Mouse (Mus musculus): Measurements from ENCODE around the gene Zgpat.

DNA sequence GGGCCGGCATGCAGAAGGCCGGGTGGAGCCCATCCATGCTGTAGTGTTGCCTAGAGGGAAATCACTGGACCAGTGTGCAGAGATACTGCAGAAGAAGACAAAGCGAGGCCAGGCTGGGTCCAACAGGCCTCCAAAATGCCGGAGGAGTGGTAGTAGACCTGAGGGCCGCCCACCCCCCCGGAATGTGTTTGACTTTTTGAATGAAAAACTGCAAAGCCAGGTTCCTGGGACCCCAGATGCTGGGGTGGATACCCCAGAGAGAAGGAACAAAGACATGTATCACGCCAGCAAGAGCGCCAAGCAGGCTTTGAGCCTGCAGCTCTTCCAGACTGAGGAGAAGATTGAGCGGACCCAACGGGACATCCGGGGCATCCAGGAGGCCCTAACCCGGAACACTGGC lies 15.1 kb downstream of the Zgpat start, which contains the start of gene Lime1:
- no peak for TF ChIP-seq MYOD1 (IDR thresholded peaks at IDR 0.05; ENCODE audit: control insufficient read depth in 1 of 3, insufficient read length in 2 of 3, low read depth in 2 of 3)
- TF ChIP-seq POLR2A (IDR thresholded peaks at IDR 0.05; ENCODE audit: insufficient read length, low read depth) = no peak
- TF ChIP-seq TCF12 (IDR thresholded peaks at IDR 0.05; ENCODE audit: insufficient read depth, poor library complexity, severe bottlenecking) = no peak
- no peak for TF ChIP-seq POLR2AphosphoS2 (IDR thresholded peaks at IDR 0.05; ENCODE audit: insufficient read length, low read depth)
- no peak for TF ChIP-seq USF1 (IDR thresholded peaks at IDR 0.05; ENCODE audit: low read depth)
- no peak for TF ChIP-seq MAX (IDR thresholded peaks at IDR 0.05; ENCODE audit: low read depth)
- no peak for TF ChIP-seq MYOG (IDR thresholded peaks at IDR 0.05; ENCODE audit: control insufficient read depth in 1 of 3, insufficient read depth in 1 of 3, insufficient read length in 2 of 3, low read depth in 2 of 3)
- no peak for TF ChIP-seq E2F4 (IDR thresholded peaks at IDR 0.05; ENCODE audit: insufficient read depth)
- TF ChIP-seq SRF (IDR thresholded peaks at IDR 0.05; ENCODE audit: control insufficient read depth, insufficient read length, low read depth) = no peak
- TF ChIP-seq CEBPB (IDR thresholded peaks at IDR 0.05; ENCODE audit: insufficient read depth, poor library complexity, severe bottlenecking) = no peak
- no peak for TF ChIP-seq TCF3 (IDR thresholded peaks at IDR 0.05; ENCODE audit: insufficient read length, low read depth)

Measured in myocyte (in vitro differentiated cells).